Mouse (Mus musculus) limb, embryonic 15.5 days (tissue): ENCODE measurements around the gene 2310009B15Rik. TPM values are rescaled to one million over a fixed set of nuclear protein-coding genes. Genes with fewer than 3 reads are reported as not detected.
"Not testable (repeated sequence)": the region's sequence is repeated elsewhere in the genome, so short reads cannot be mapped to it uniquely, and the experiment has no call there.

ENCODE experiments used
- ATAC-seq: fragments of 200-750 bp; cut with Nextera tagmentation; 2 replicates; pipeline ENCODE4 v1.8.0; 2017; ENCODE audit warnings: low read depth, moderate TSS enrichment; ENCODE audit not compliant: insufficient number of reproducible peaks, low FRiP score, low TSS enrichment
- H3K27ac ChIP-seq: fragments of 300-500 bp; sonication (generic); 2 replicates; pipeline ENCODE4 v1.5.1; 2015; ENCODE audit warnings: moderate library complexity, mild to moderate bottlenecking, inconsistent platforms
- H3K27me3 ChIP-seq: fragments of 300-500 bp; sonication (generic); 2 replicates; pipeline ENCODE4 v1.6.1; 2015; ENCODE audit warnings: inconsistent platforms
- H3K36me3 ChIP-seq: fragments of 300-500 bp; sonication (generic); 2 replicates; pipeline ENCODE4 v1.6.1; 2015; ENCODE audit warnings: inconsistent platforms
- H3K4me1 ChIP-seq: fragments of 300-500 bp; sonication (generic); 2 replicates; pipeline ENCODE4 v1.6.1; 2015; ENCODE audit warnings: inconsistent platforms
- H3K4me2 ChIP-seq: fragments of 300-500 bp; sonication (generic); 2 replicates; pipeline ENCODE4 v1.6.1; 2015; ENCODE audit warnings: mild to moderate bottlenecking, inconsistent platforms
- H3K4me3 ChIP-seq: fragments of 300-500 bp; sonication (generic); 2 replicates; pipeline ENCODE4 v1.5.1; 2015; ENCODE audit warnings: mild to moderate bottlenecking, inconsistent platforms
- H3K9ac ChIP-seq: fragments of 300-500 bp; sonication (generic); 2 replicates; pipeline ENCODE4 v1.6.1; 2015; ENCODE audit warnings: inconsistent platforms
- H3K9me3 ChIP-seq: fragments of 300-500 bp; sonication (generic); 2 replicates; pipeline ENCODE4 v1.6.1; 2016; ENCODE audit warnings: inconsistent platforms
- WGBS: fragments of 180-500 bp; shearing (Covaris S2); methylation state at CpG from one replicate; pipeline ENCODE4 v1.1.7; 2015; 5-methylcytosine and 5-hydroxymethylcytosine counted together
- polyA plus RNA-seq: library from polyadenylated mRNA; unstranded; fragments of >200 nt; fragmentation: Nextera tagmentation; extraction: Ambion mirVana; gene quantifications from 2 replicates; pipeline ENCODE4 v1.2.1, GENCODE M21; 2015

The 2310009B15Rik gene
- polyA plus RNA-seq: 32.4 and 38.0 TPM in 2 replicates

GRCm38 (mm10) chr1:138856101-138856950 is at the start of gene 2310009B15Rik:
2310009B15Rik (minus strand) TSS chr1:138856852.
- ATAC-seq: peak; percentile 98

GRCm38 (mm10) chr1:138906256-138906655 is 49.6 kb upstream of the 2310009B15Rik start:
- 68% methylated on average over 3 of the region's 3 CpGs for WGBS
- H3K9me3 ChIP-seq: no peaks in the 10 kb centered on the region
- H3K4me3 ChIP-seq: no peak overlapping the region
- H3K27me3 ChIP-seq: no peaks in the 10 kb centered on the region
- no peak overlapping the region for H3K4me2 ChIP-seq
- no peak overlapping the region for H3K27ac ChIP-seq
- ATAC-seq: no peak
- no peak overlapping the region for H3K9ac ChIP-seq
- H3K36me3 ChIP-seq: no peaks in the 10 kb centered on the region
- no peaks in the 10 kb centered on the region for H3K4me1 ChIP-seq

More at GRCm38 (mm10) chr1:138856101-138856950, at the start of gene 2310009B15Rik:
- peak within 1 kb of the TSS; percentile 88 for H3K27ac ChIP-seq
- H3K27me3 ChIP-seq, H3K9me3 ChIP-seq, H3K36me3 ChIP-seq, H3K4me1 ChIP-seq: not testable (repeated sequence)
- H3K9ac ChIP-seq: peak within 1 kb of the TSS; percentile 37; the same call in 1 of the 2 replicates
- peak within 1 kb of the TSS; percentile 24; the same call in 1 of the 2 replicates for H3K4me2 ChIP-seq
- peak within 1 kb of the TSS; percentile 48 for H3K4me3 ChIP-seq
- under 1% methylated on average over 51 of the region's 79 CpGs for WGBS

- H3K27me3 ChIP-seq: no peaks in the 10 kb centered on the region
- no peak for ATAC-seq
- H3K36me3 ChIP-seq: no peaks in the 10 kb centered on the region
- H3K4me1 ChIP-seq: no peaks in the 10 kb centered on the region
- H3K4me3 ChIP-seq: no peak overlapping the region
- no peak overlapping the region for H3K4me2 ChIP-seq
- H3K9ac ChIP-seq: no peak overlapping the region
- no peak overlapping the region for H3K27ac ChIP-seq
- H3K9me3 ChIP-seq: no peaks in the 10 kb centered on the region
- WGBS: 87% methylated on average over 3 of the region's 3 CpGs
These were observed 48.6 kb upstream of the 2310009B15Rik start for GRCm38 (mm10) chr1:138905092-138905765.

GRCm38 (mm10) chr1:138903894-138904293 is 47.2 kb upstream of the 2310009B15Rik start:
- H3K27ac ChIP-seq: no peak overlapping the region
- WGBS: 91% methylated on average over 5 of the region's 5 CpGs

GRCm38 (mm10) chr1:138901431-138902117 is 44.9 kb upstream of the 2310009B15Rik start:
- H3K27ac ChIP-seq: no peak overlapping the region
- no peaks in the 10 kb centered on the region for H3K9me3 ChIP-seq
- H3K4me3 ChIP-seq: no peak overlapping the region
- H3K4me2 ChIP-seq: no peak overlapping the region
- no peaks in the 10 kb centered on the region for H3K4me1 ChIP-seq
- 74% methylated on average over 16 of the region's 16 CpGs for WGBS
- H3K27me3 ChIP-seq: no peaks in the 10 kb centered on the region
- no peak overlapping the region for H3K9ac ChIP-seq
- no peak for ATAC-seq
- no peaks in the 10 kb centered on the region for H3K36me3 ChIP-seq

More at GRCm38 (mm10) chr1:138903894-138904293, 47.2 kb upstream of the 2310009B15Rik start:
- Histone ChIP-seq H3K9ac (no peak overlapping the region), H3K27me3 (no peaks in the 10 kb centered on the region), H3K9me3 (no peaks in the 10 kb centered on the region), H3K36me3 (no peaks in the 10 kb centered on the region), H3K4me3 (no peak overlapping the region), H3K4me1 (no peaks in the 10 kb centered on the region), H3K4me2 (no peak overlapping the region)
- ATAC-seq: no peak

- Histone ChIP-seq H3K9ac (no peak overlapping the region), H3K4me2 (no peak overlapping the region), H3K36me3 (no peaks in the 10 kb centered on the region), H3K4me1 (no peaks in the 10 kb centered on the region), H3K4me3 (no peak overlapping the region), H3K27me3 (no peaks in the 10 kb centered on the region), H3K9me3 (no peaks in the 10 kb centered on the region), H3K27ac (no peak overlapping the region)
- WGBS: 80% methylated on average over 3 of the region's 3 CpGs
- ATAC-seq: no peak
These were observed 39.4 kb upstream of the 2310009B15Rik start for GRCm38 (mm10) chr1:138896088-138896487.

GRCm38 (mm10) chr1:138877470-138878254 is 21.0 kb upstream of the 2310009B15Rik start:
- Histone ChIP-seq H3K36me3 (no peaks in the 10 kb centered on the region), H3K9ac (no peak overlapping the region), H3K4me2 (no peak overlapping the region), H3K27ac (no peak overlapping the region), H3K9me3 (no peaks in the 10 kb centered on the region), H3K4me3 (no peak overlapping the region), H3K27me3 (no peaks in the 10 kb centered on the region), H3K4me1 (no peaks in the 10 kb centered on the region)
- no peak for ATAC-seq
- WGBS: 95% methylated on average over 14 of the region's 14 CpGs

- Histone ChIP-seq H3K27ac (no peak overlapping the region), H3K36me3 (no peaks in the 10 kb centered on the region)
These were observed 19.9 kb upstream of the 2310009B15Rik start for GRCm38 (mm10) chr1:138876371-138877045.

GRCm38 (mm10) chr1:138850823-138851222 is 5.8 kb downstream of the 2310009B15Rik start:
- Histone ChIP-seq H3K4me3 (no peak overlapping the region), H3K9me3 (no peaks in the 10 kb centered on the region), H3K4me2 (no peak overlapping the region), H3K27me3 (peaks cover 42% of the 10 kb centered on the region), H3K9ac (no peak overlapping the region), H3K36me3 (peaks cover 7% of the 10 kb centered on the region), H3K27ac (no peak overlapping the region), H3K4me1 (peaks cover 24% of the 10 kb centered on the region)
- WGBS: 86% methylated on average over 1 of the region's 1 CpGs
- ATAC-seq: no peak

More at GRCm38 (mm10) chr1:138876371-138877045, 19.9 kb upstream of the 2310009B15Rik start:
- no peaks in the 10 kb centered on the region for H3K27me3 ChIP-seq
- H3K9me3 ChIP-seq: no peaks in the 10 kb centered on the region
- WGBS: 34% methylated on average over 16 of the region's 16 CpGs
- 0 out of 2 replicates have a peak, but pooled peaks have one; percentile 35 for ATAC-seq
- H3K4me2 ChIP-seq: peak overlapping the region; percentile 41
- H3K4me3 ChIP-seq: peak overlapping the region; percentile 30
- no peak overlapping the region for H3K9ac ChIP-seq
- H3K4me1 ChIP-seq: no peaks in the 10 kb centered on the region

GRCm38 (mm10) chr1:138850161-138850539 is 6.5 kb downstream of the 2310009B15Rik start:
- no peak for ATAC-seq

More at GRCm38 (mm10) chr1:138850161-138850539, 6.5 kb downstream of the 2310009B15Rik start:
- Histone ChIP-seq H3K9me3 (no peaks in the 10 kb centered on the region), H3K4me3 (no peak overlapping the region), H3K27ac (no peak overlapping the region), H3K27me3 (peaks cover 49% of the 10 kb centered on the region), H3K4me1 (peaks cover 24% of the 10 kb centered on the region), H3K36me3 (peaks cover 7% of the 10 kb centered on the region), H3K9ac (no peak overlapping the region), H3K4me2 (no peak overlapping the region)
- WGBS: 57% methylated on average over 2 of the region's 4 CpGs
